Comparison of ENCODE assay signal across 16 mouse cellular contexts in genomic region chr7:112792679-112793078, GRCm38 (mm10).
"Had no signal": no experiment of that assay in that cellular context is flagged by ENCODE, and none has a peak within 500 bp of the region (broad histone marks: within the 10 kb centered on the region; RNA-seq: fewer than 3 reads in every experiment).

No protein-coding gene starts in this region.

- H3K27ac ChIP-seq: kidney, embryonic 15.5 days; limb, embryonic 15.5 days; liver, embryonic 12.5 days; midbrain, embryonic 15.5 days; neural tube, embryonic 12.5 days; stomach, postnatal 0 days had no signal

- DNase-seq: kidney, adult 2 months; kidney, postnatal 14 days; lung, embryonic 14.5 days; lung, postnatal 10 days; lung, postnatal 4 days; right cerebral cortex, postnatal 25 days; thymus, adult 18-20 months; thymus, postnatal 14 days had no signal

- H3K4me3 ChIP-seq: kidney, embryonic 15.5 days; limb, embryonic 15.5 days; liver, embryonic 12.5 days; megakaryocyte, embryonic 14.5 days; midbrain, embryonic 15.5 days; neural tube, embryonic 12.5 days had no signal

- ATAC-seq: intestine, embryonic 16.5 days; liver, embryonic 12.5 days; midbrain, embryonic 15.5 days had no signal
